Mouse (Mus musculus): ENCODE results near the gene Nck2.
A peak's percentile ranks its signal among the peaks of the same experiment; 100 is the strongest.

The Nck2 gene

DNA sequence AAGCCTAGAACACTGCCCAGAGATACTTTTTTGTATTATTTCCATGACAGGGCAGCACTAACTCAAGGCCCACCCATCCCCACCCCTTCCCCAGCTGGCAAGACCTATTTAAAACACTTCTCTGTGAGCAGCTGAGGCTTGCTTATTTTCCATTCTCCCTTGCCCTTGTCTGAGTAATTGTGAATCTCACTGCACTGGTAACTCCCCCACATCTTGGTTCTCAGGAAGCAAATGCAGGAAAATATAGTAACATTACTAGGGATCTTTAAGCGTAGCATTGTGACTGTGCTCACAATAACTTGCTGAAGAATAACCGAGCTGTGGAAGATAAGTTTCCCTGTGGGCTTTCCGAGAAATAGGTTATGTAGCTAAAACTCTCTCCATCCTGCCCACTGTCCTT, 24.6 kb downstream of the Nck2 start:
- no peak for DNase-seq (ENCODE audit: low read depth)

DNA sequence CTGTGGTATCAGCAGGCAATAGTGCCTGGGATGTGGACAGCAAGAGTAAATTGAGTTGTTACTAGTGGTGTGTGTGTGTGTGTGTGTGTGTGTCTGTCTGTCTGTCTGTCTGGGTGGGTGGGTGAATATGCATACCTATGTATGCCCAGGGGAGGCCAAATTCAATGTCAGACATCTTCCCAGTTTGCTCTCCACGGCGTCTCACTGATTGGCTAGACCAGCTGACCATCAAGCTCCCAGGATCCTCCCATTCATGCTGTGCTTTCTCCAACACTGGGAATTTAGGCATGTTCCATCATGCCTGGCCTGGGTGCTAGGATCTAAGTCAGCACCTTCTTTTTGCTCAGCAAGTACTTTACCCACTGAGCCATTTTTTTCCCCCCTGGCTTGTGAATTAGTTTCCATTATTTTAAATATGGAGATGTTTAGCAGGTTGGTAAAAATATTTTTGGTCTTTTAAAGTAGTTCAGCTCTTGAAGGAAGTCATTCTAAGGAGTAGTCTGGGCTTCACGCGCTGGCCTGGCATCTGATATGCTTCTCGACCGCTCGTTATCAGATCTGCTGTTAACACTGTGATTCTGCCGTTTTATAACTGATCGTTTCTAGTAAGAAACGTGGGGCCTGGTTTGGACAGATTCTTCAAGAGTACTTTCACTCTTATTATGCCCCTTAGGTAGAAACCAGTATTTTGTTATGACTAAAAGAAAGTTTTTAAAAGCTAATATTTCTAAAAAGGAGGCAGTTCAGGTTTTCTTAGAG, 26.2 kb downstream of the Nck2 start:
- DNase-seq (ENCODE audit: low read depth), result no peak

DNA sequence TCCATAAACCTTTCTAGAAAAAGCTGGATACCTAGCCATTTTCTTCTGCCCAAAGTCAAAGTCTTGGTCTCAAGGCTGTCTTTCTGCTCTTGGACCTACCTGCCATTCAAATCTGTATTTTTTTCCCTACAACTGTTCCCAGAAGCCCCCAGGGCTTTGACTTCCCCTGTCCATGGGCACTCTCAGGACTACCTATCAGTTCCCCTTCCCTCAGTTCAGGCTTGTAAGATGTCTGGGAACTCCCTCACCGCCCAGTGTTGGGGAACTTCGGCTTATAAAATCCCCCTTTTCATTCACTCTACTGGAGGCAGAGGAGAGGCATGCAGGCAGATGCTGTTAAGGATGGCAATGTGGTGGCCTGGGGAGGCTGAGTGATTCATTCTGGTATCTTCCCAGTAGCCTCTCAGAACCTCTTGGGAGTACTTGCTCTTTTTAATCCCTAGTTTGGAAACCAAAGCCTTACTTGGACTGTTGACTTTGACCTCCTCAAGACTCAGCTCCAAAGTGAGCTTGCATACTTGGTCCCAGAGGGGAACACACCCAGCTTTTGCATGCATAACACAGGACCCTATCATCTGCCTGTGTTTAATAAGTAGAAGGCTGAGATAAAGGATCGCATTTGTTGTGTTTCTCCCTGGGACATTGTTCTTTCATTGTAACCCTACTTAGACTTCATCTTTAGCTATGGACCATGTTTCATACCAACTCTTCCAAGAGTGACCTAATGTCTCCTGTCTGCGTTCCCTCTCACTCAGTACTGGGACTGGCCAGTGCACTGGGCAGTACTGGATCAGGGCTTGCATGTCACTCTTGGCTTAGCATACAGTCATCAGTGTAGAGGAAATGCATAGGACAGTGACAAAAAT, 27.0 kb downstream of the Nck2 start:
- no peak for DNase-seq (ENCODE audit: low read depth)

DNA sequence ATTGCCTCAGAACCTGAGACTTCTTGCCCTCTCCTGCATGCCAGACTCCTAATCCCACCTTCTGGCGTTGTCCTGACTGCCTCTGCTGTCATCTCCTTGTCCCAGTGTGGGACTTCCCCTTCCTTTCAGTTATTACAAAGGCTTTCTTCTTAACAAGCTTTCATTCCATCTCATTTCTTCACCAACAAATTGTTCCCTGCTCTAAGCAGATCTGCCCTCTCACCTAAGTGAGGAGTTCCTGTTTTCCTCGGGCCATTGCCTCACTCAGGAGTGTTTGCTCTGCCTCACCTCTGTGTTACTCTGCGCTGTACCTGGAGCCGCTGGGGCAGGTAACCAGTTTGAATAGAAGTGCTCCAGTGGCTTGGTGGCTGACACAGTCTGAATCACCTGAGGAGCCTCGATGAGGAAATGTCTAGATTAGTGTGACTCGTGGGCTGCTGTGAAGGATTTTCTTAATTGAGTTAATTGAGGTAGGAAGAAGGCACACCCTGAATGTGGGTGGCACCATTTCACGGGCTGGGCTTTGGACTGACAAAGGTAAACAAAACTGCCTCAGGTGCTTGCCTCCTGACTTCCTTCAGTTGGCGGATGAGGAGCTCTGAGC, 27.8 kb downstream of the Nck2 start:
- no peak for DNase-seq (ENCODE audit: low read depth)

DNA sequence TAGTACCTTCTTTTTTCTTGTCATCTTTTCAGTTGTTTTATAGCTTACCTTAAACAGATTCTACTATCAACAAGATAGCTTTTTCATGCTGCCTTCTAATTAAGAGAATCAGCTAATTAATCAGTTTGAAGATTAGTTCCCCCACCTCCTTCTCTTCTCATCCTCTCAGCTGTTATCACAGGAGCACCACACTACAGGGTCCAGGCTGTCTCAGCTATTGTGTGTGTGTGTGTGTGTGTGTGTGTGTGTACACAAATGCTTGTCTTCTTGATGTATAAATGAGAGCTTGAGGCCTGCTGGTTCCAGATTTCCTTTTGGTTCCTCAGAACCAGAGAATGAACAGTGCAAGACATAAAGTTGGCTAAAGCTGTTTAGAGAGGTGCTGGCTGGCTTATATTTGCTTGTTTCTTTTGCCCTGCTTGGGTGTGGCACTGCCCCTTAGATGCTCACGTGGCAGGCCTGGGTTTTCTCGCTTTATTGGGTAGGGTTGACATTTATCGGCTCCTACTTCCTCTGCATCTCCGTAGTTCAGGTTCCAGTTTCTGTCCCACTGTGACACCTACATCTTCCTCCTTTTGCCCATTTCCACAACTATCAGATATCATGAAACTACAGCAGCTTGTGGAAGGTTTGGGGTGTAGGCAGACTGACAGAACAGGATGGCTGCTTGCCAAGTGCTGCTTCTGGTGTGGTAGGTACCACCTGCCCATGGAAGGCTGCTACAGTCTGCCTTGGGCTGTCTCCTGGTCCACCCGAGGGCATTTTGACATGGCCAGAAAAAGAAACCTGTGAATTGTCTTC, 29.6 kb downstream of the Nck2 start:
- DNase-seq (ENCODE audit: low read depth), result no peak

DNA sequence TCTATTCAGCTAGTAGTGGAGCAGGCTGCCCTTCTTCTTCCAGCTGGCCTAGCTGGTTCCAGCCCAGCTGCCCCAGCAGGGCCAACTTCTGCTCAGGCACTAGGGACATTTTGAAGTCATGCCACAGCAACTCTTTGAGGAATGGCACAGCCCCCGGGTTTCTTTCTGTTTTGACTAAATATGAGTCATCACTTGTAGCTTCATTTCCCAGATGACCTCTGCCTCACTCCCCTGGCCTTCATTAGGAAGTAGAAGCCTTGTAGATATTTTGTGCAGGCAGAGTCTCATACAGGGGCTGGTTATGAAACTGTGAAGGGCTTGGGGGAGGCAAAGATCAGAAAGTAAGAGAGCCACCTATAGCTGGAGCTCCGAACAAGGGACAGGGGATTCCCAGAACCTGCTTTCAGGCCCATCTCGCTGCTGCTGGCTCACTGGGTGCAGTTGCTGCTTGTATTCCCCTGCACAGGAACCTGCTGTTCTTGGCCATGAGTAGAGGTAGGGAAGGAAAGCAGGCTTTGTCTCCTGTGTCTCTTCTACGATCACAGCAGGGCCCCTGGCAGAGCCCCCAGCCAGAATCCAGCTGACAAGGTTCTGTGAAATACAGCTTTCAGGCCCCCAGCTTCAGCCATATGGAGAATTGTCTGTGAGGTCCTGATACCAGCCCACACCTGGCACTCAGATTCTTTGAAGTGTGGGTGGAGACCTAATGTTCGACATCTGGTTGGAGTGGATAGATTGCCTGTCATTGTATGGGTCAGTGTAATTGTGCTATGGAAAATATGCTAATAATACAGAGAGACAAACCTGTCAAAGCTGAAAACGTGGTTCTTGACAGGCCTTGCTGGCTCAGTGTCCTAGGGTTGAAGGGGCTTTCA, 30.4 kb downstream of the Nck2 start:
- DNase-seq (ENCODE audit: low read depth), result no peak

DNA sequence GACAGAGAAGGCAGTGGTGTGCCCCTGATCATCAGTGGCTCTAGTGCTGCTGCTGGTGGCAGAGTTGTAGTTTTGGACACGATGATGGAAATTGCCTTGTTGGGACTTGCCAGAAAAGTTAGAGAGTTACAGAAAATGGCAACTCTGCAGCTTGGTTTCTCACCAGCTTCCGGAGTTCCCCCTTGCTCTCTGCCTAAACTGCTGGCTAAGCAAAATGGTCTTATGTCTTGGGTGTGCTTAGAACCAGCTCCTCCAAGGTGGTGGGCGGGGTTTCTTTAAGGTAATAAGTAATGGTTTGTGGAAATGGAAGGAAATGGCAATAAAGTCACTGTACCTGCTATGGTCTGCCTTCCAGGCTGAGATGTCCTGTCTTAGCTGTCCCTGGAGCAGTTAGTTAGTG, 33.6 kb downstream of the Nck2 start:
- DNase-seq (ENCODE audit: low read depth), result no peak

DNA sequence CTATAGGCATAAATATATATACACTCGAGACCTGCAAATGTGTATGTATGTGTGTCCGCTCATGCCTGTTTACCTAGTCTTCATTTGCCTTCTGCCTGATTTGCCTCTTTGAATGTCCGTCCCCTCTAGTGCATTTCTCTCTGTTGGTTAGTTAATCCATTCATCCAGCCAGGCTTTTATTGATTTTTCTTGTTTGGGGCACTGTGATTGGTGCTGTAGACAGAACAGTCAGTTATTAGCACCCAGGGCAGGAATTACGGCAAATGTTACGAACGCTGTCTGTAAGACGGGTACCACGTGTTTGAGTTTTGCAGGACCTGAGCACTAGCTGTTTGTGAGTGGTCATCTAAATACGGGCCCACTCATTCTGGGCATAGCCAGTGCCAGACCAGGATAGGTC, 40.8 kb downstream of the Nck2 start:
- no peak for DNase-seq (ENCODE audit: low read depth)

DNA sequence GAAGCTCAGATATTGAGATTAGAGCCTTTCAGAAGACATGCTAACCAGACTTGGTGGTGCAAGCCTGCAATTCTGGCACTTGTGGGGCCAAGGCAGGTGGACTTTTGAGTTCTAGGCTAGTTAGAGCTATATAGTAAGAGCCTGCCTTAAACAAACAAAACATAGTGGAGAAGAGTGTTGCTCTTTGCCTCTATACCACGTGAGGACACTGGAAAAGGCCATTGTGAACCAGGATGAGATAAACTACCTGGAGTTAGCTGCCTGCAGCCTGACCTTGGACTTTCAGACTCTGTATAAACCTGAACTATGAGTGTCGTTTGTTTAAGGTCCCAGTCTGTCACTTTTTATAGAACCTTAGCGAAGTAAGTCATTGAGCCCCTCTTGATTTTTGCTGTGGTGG, 42.1 kb downstream of the Nck2 start:
- no peak for DNase-seq (ENCODE audit: low read depth)

DNA sequence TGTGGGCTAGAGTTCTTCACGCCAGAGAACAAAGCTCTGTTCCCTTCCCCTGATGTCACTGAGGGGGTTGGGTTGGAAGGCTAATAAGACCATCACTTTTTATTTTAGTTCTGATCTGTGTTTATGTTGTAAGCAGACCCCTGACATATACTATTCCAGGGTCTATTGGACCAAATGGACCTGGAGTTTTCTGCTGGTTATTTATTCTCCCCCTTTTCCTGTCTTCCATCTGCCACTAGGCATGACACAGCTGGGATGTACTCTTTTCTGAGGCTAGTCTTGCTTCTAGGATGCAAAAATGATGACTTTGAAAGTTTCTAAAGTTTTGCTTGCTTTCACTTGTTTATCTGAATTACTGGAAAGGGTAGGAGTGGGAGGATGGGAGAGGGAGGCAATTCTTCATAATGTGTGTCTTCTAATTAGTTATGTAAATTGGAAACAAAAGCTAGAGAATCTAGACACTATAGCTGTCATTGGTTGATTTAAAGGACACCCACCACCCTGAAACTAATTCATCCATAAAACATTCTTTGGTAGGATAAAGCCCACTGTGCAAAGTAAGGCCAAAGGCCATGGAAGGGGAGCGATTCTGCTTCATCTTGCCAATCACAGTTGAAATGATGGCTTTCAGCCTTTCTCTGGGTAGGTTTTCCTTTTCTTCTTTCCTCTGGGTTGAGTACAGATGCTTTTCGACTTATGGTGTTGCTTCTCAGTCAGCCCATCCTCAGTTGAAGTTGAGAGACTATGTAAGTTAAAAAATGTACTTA, 42.8 kb downstream of the Nck2 start:
- DNase-seq (ENCODE audit: low read depth), result no peak

DNA sequence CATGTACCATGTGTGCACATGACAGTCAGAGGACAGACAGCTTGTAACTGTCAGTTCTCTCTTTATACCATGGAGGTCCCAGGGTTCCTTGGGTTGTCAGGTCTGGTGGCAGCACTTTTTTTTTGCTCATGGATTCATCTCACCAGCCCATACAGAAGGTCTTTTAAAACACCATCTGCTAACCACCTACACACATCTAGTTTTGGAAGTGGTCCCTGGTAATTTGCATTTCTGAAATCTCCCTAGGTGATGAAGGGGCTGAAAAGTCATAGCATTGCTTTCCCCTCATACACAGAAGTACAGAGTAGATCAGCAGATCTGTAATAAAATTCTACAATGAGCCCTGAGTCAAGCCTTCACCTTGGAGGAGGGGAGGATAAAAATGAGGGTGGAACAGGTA, 44.9 kb downstream of the Nck2 start:
- DNase-seq (ENCODE audit: low read depth), result no peak

DNA sequence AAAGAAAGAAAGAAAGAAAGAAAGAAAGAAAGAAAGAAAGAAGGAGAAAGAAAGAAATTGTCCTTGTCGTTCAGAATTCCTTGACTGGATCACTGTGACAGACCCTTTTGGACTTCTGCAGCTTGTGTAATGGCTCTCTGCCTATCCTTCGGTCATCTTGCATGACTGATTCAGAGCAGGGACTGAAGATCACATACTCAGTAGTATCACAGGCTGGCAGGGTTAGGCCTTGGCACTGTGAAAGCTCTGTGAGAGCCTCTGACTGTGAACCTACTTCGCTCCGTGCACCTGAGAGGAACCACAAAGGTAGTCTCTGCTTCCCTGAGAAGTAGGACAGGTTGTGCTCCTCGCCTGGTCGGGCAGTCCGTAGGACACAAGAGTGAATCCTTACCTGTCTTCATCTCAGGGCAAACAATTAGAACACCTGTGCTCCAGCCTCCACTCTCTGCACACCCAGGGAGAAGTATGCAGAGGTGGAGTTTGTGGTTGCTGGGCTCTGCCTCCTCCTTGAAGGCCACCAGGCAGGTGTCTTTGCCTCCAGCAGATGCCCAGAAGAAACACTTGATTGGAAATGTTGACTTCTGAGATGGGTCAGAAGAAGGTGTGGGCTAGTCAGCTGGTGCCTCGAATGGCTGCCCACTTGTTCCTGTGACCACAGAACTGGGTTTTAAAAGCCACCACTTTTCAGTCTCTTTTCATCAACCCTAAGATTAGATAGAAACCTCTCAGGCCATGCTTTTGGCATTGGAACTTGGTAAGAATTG, 47.3 kb downstream of the Nck2 start:
- DNase-seq (ENCODE audit: low read depth), result no peak

DNA sequence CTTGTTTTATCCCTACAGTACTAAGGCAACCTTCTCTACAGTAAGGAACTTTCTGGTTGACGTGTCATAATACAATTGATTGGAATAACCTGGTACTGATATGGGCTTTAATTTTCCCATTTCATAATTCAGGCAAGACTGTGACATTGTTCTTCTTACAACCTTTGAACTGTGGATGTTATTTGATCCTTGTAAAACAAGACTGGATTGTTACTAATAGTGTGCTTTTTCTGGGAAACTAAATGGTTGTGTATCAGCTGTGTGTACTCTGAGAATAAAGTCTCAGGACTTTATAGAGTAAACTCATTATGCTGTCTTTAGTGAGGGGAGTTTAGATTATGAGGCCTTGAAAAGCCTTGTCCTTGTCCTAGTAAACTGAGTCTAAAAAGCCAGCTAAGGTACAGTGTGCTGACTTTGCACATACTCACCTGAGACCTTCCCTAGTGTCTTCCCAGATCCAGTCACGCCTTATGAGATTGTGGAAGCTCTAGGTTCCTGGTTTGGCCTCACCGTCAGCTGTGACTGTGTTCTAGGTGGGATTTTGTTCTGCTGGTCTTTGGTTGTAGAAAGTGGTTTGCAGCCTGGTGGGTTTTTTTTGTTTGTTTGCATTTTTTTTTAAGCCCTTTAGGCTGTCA, 48.5 kb downstream of the Nck2 start:
- no peak for DNase-seq (ENCODE audit: low read depth)

DNA sequence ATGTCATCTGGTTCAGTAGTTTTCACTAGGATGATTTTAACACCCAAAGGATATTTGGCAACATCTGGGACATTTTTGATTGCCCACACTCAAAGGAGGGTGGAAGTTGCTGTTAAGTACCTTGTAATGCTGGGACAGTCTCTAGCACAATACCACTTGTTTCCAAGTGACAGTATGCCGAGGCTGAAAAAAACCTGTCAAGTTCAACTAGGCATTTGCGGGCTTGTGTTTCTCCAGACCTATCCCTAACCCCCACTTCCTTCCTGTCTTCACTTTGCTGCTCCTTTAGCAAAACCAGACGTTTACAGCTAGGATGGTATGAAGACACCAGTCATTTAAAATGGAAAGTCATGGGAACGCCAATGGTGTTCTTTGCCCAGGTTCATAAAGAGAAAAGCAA, 51.7 kb downstream of the Nck2 start:
- no peak for DNase-seq (ENCODE audit: low read depth)

DNA sequence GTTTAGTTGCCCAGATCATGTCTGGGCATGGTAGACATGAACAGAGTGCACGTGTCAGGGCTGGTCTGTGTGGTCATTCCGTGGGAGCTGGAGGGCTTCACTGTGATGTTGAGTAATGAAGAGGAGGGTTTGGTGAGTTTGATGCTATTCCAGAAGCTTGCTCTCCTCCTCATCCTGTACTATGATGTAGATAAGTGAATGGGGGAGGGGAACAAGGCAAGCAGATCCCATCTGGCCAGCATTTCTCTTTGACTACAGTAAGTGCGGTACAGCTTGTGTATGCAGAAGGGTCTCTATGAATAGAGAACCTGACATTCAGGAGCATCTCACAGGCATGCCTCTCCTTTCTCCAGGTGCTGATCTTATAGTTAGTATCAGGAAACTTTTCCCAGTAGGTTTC, 52.6 kb downstream of the Nck2 start:
- DNase-seq (ENCODE audit: low read depth), result no peak

DNA sequence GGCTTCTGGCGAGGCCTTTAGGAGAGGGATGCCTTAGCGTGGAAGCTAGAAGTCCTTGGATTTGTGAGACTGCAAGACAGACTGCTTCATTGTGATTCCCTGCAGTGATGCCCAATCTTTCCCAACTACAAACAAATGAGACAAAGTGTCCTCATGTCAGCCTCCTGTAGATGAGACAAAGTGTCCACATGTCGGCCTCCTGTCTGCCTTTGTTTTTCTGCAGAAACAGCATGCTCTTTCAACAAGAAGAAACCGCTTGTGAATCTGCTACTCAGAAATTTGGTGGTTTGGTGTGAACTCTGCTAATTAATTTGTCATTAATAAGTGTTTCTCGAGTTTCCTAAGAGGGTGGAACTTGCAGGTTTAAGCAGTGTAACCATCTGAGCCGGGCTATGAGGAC, 53.6 kb downstream of the Nck2 start:
- no peak for DNase-seq (ENCODE audit: low read depth)

DNA sequence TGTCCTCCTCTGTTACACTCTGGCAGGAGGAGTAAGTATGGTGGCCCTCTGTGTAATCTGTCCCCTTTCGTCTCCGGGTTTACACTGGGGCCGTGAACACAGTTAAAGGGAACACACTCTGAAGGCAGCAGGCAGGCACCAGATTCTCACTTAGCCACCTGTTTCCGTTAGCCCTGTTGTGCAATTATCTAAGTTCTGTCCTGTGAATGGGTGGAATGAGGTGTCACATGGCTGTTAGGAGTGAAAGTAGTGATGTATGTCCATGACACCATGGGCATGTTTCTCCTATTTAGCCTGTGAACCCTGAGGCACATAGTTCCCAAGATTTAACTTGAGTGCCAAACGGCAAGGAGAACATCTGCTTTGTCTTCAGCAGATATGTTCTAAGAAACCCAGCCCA, 55.7 kb downstream of the Nck2 start:
- DNase-seq (ENCODE audit: low read depth), result peak; percentile 23

DNA sequence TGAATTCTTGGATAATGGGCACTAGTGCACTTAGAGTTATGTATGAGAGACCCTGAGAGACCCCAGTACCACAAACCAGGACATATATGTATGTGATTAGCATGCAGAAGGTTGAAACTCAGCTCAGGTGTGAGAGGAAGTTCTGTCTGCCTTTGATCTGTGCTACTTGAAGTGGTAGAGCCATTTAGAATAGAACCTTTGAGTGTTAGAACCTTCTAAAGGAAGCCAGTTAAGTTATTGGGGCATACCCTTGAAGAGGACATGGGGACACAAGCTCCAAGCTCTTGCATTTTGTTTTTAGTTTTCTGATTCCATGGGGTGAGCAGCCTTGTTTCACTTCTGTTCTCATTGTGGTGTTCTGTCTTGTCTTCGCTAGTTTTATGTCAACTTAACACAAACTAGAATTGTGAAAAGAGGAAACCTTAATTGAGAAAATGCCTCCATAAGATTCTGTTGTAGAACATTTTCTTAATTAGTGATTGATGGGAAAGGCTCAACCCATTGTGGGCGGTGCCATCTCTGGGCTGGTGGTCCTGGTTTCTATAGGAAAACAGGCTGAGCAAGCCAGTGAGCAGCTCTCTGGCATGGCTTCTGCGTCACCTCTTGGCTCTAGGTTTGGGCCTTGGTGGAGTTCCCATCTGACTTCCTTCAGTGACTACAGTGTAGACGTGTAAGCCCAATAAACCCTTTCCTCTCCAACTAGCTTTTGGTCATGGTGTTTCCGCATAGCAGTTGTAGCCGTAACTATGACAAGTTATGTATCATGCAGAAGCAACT, 57.0 kb downstream of the Nck2 start:
- DNase-seq (ENCODE audit: low read depth), result no peak
